Mouse (Mus musculus) limb, embryonic 14.5 days (tissue): Measurements from ENCODE around the gene Gm36210. TPM values are rescaled to one million over a fixed set of nuclear protein-coding genes. Genes with fewer than 3 reads are reported as not detected.

ENCODE experiments used
- ATAC-seq: fragments of 200-750 bp; cut with Nextera tagmentation; 2 replicates; pipeline ENCODE4 v1.8.0; 2017; ENCODE audit warnings: low read depth, moderate number of reproducible peaks, moderate TSS enrichment; ENCODE audit not compliant: low FRiP score
- DNase-seq: peaks from one replicate; pipeline ENCODE4 v3.0.0-alpha.2; 2015; ENCODE audit warnings: low spot score
- H3K27ac ChIP-seq: fragments of 300-500 bp; sonication (generic); replicated peaks from 2 replicates; pipeline ENCODE4 v1.5.1; 2014; ENCODE audit warnings: low read depth, mild to moderate bottlenecking, low read length, moderate library complexity, mixed read lengths
- H3K27me3 ChIP-seq: fragments of 300-500 bp; sonication (generic); 2 replicates; pipeline ENCODE4 v1.6.1; 2014; ENCODE audit warnings: low read length, mixed read lengths; ENCODE audit not compliant: control insufficient read depth, insufficient read depth
- H3K36me3 ChIP-seq: fragments of 300-500 bp; sonication (generic); 2 replicates; pipeline ENCODE4 v1.6.1; 2014; ENCODE audit warnings: mild to moderate bottlenecking, low read length, moderate library complexity, mixed read lengths; ENCODE audit not compliant: control insufficient read depth, insufficient read depth
- H3K4me1 ChIP-seq: fragments of 300-500 bp; sonication (generic); 2 replicates; pipeline ENCODE4 v1.6.1; 2014; ENCODE audit warnings: antibody characterized with exemption, low read length, mixed read lengths; ENCODE audit not compliant: control insufficient read depth, insufficient read depth
- H3K4me2 ChIP-seq: fragments of 300-500 bp; sonication (generic); replicated peaks from 2 replicates; pipeline ENCODE4 v1.6.1; 2014; ENCODE audit warnings: low read depth, mild to moderate bottlenecking, low read length, moderate library complexity; ENCODE audit not compliant: severe bottlenecking
- H3K4me3 ChIP-seq: fragments of 300-500 bp; sonication (generic); replicated peaks from 2 replicates; pipeline ENCODE4 v1.5.1; 2014; ENCODE audit warnings: low read length
- H3K9ac ChIP-seq: fragments of 300-500 bp; sonication (generic); 2 replicates; pipeline ENCODE4 v1.6.1; 2014; ENCODE audit warnings: mild to moderate bottlenecking, low read depth, low read length, moderate library complexity; ENCODE audit not compliant: severe bottlenecking
- H3K9me3 ChIP-seq: fragments of 300-500 bp; sonication (generic); 2 replicates; pipeline ENCODE4 v1.6.1; 2016; ENCODE audit warnings: low read length; ENCODE audit not compliant: control insufficient read depth
- POLR2A ChIP-seq: fragments of 200-500 bp; IDR thresholded peaks from 2 replicates; pipeline ENCODE4 v1.8.0; 2012; ENCODE audit warnings: inconsistent platforms, mild to moderate bottlenecking, moderate library complexity, borderline replicate concordance; ENCODE audit not compliant: insufficient read depth, insufficient read length; ENCODE audit errors: extremely low read depth
- WGBS: fragments of 180-500 bp; shearing (Covaris S2); extraction: QIAGEN DNeasy Blood & Tissue Kit; methylation state at CpG from one replicate; pipeline ENCODE4 v1.1.7; 2014; 5-methylcytosine and 5-hydroxymethylcytosine counted together
- polyA plus RNA-seq, 2 experiments: library from polyadenylated mRNA; depleted of rRNA in 1 of 2; stranded (reverse) in 1 of 2; unstranded in 1 of 2; fragments of >200 nt; fragmentation: Nextera tagmentation in 1 of 2; extraction: Ambion mirVana in 1 of 2; gene quantifications; 2 replicates each; pipeline versions ENCODE4 v1.2.1 to v1.2.3; 2012 to 2014

Gene Gm36210
- polyA plus RNA-seq, 2 experiments, result 0.15 TPM; not detected in 1

GRCm38 (mm10) chr7:4943223-4943815 is 37.0 kb upstream of the Gm36210 start:
- Histone ChIP-seq H3K9me3 (no peaks in the 10 kb centered on the region), H3K4me3 (peak overlapping the region; percentile 29), H3K27me3 (no peaks in the 10 kb centered on the region), H3K36me3 (no peaks in the 10 kb centered on the region), H3K27ac (no peak overlapping the region), H3K9ac (no peak overlapping the region), H3K4me2 (peak overlapping the region; percentile 45), H3K4me1 (no peaks in the 10 kb centered on the region)
- ATAC-seq, result peak; percentile 87
- DNase-seq, result peak; percentile 90
- no peak for TF ChIP-seq POLR2A
- WGBS, result 18% methylated on average over 15 of the region's 15 CpGs

GRCm38 (mm10) chr7:4942673-4943072 is 36.4 kb upstream of the Gm36210 start:
- Histone ChIP-seq H3K4me3 (no peak overlapping the region), H3K27me3 (no peaks in the 10 kb centered on the region), H3K27ac (no peak overlapping the region), H3K9ac (no peak overlapping the region), H3K36me3 (no peaks in the 10 kb centered on the region), H3K4me2 (no peak overlapping the region), H3K4me1 (no peaks in the 10 kb centered on the region), H3K9me3 (no peaks in the 10 kb centered on the region)
- DNase-seq, result no peak
- 37% methylated on average over 5 of the region's 5 CpGs for WGBS
- no peak for ATAC-seq
- TF ChIP-seq POLR2A, result no peak

- H3K4me1 ChIP-seq, result no peaks in the 10 kb centered on the region
- H3K9me3 ChIP-seq, result no peaks in the 10 kb centered on the region
- no peak overlapping the region for H3K27ac ChIP-seq
- DNase-seq (peak; percentile 77), ATAC-seq (0 out of 2 replicates have a peak, but pooled peaks have one; percentile 42)
- H3K4me3 ChIP-seq, result no peak overlapping the region
- no peaks in the 10 kb centered on the region for H3K27me3 ChIP-seq
- TF ChIP-seq POLR2A, result no peak
- H3K4me2 ChIP-seq, result no peak overlapping the region
- 15% methylated on average over 9 of the region's 9 CpGs for WGBS
- no peaks in the 10 kb centered on the region for H3K36me3 ChIP-seq
- no peak overlapping the region for H3K9ac ChIP-seq
Observed at GRCm38 (mm10) chr7:4940068-4940479, 33.8 kb upstream of the Gm36210 start.

- no peak for DNase-seq
- no peaks in the 10 kb centered on the region for H3K27me3 ChIP-seq
Observed at GRCm38 (mm10) chr7:4938456-4938855, 32.1 kb upstream of the Gm36210 start.

GRCm38 (mm10) chr7:4937392-4937791 is 31.1 kb upstream of the Gm36210 start:
- ATAC-seq (no peak), DNase-seq (no peak)
- Histone ChIP-seq H3K9me3 (no peaks in the 10 kb centered on the region), H3K4me1 (no peaks in the 10 kb centered on the region), H3K36me3 (no peaks in the 10 kb centered on the region), H3K27me3 (no peaks in the 10 kb centered on the region), H3K9ac (no peak overlapping the region), H3K4me2 (no peak overlapping the region), H3K27ac (no peak overlapping the region), H3K4me3 (no peak overlapping the region)
- no peak for TF ChIP-seq POLR2A
- 75% methylated on average over 10 of the region's 11 CpGs for WGBS

More at GRCm38 (mm10) chr7:4938456-4938855, 32.1 kb upstream of the Gm36210 start:
- no peak for ATAC-seq
- H3K9ac ChIP-seq, result no peak overlapping the region
- no peak overlapping the region for H3K4me3 ChIP-seq
- no peak overlapping the region for H3K27ac ChIP-seq
- no peak for TF ChIP-seq POLR2A
- H3K4me2 ChIP-seq, result no peak overlapping the region
- H3K36me3 ChIP-seq, result no peaks in the 10 kb centered on the region
- no peaks in the 10 kb centered on the region for H3K9me3 ChIP-seq
- no peaks in the 10 kb centered on the region for H3K4me1 ChIP-seq
- WGBS, result 41% methylated on average over 2 of the region's 2 CpGs
